Mouse (Mus musculus): ENCODE measurements around the gene Rinl.

DNA sequence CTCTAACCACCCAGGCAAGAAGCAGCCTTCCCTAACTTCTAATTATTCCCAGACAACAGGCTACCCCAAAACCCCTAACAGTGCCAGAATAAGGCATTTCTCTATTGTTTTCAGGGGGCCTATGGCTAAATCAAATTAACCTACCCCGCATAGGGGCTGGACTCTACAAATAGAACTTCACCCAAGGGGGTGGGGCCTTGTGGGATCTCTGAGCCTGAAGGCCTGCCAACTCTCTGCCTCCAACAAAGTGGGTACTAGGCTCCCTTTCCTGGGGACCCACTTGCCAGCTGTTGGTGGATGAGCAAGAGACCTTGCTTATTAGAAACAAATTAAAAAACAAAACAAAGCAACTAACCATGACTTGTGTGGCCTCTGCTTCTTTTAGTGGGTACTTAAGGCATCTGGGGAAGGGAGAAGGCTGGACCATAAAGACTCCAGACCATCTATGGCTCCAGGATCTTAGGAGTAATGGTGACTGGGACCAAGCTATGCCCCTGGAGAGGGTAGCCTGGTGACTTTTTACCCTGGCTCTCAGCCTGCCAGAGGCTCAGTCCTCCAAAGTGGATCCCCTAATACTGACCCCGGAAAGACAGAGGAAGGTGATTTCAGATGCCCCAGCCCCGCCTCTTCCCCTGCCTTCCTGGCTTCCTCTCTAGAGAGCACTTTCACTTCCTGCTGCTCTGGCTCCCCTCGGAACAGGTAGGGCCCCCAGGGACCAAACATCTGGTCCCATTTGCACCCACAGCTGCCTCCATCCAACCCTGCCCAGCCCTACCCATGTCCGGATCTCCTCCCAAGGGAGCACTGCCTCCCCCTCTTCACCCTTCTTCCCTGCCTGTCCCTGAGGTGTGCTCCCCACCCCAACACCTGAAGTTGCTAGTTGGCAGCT is at the start of gene Rinl:
- TF ChIP-seq CTCF (IDR thresholded peaks at IDR 0.05; ENCODE audit: control insufficient read depth, insufficient read depth, low read length) (no peak), POLR2A (IDR thresholded peaks at IDR 0.05; ENCODE audit: borderline replicate concordance, control insufficient read depth, low read depth, low read length) (no peak)

Data from bone marrow, adult 2 months (tissue).